Mouse (Mus musculus): ENCODE measurements at regions not wholly inside any gene's neighbourhood (a gene's known extent, or its start where the extent isn't known, plus 50 kb on each side); places are given as distances from the start of the nearest gene placed in this dataset.

DNA sequence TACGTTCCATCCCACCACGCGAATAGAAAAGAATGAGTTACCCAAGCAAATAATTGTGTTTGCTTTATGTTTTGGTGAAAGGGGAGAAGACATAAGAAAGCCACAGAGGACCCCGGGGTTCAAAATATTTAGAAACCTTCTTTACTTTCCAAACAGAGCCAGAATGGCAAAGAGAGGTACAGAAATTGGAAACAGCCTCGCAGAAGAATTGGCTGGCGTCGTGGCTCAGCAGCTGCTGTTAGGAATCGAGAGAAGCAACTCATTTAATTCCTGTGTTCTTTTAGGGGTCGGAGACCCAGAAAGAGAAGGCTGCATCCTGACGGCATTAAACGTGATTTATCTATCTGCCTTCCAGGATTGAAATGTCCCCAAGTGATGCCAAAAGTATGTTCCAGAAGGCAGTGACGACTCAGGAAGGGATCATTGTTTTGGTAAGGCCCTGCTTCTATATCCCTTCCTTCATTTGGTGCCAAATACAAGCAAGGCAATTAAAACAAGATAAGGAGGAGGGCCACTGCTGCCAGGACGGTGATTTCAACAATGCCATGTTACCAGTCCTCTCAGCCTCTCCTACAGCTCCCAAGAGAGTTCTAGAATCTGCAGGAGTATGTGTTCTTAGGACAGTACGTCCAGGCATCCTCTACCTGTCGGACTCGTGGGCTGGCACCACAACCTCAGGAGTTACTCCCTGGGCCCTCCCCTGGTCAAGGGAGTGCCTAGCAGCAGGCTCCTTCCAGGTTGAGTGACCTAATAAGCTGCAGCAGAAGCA, 334.8 kb downstream of the Efnb2 start:
- TF ChIP-seq EP300 (IDR thresholded peaks at IDR 0.05; ENCODE audit: insufficient read depth, low read depth, low read length) (no peak), POLR2A (IDR thresholded peaks at IDR 0.05; ENCODE audit: insufficient read depth, low read length) (no peak), CTCF (IDR thresholded peaks at IDR 0.05; ENCODE audit: low read depth, low read length) (no peak)
